Mouse (Mus musculus) frontal cortex, adult 2 months (tissue): ENCODE data around the gene Atxn1. TPM values are rescaled to one million over a fixed set of nuclear protein-coding genes. Genes with fewer than 3 reads are reported as not detected.

ENCODE experiments used
- DNase-seq, 2 experiments: peaks; one replicate each; pipeline ENCODE4 v3.0.0; 2022; ENCODE audit warnings: low spot score in 1 of 2; ENCODE audit errors: extremely low spot score in 1 of 2
- polyA plus RNA-seq: library from polyadenylated mRNA; depleted of rRNA; stranded (reverse); fragments of >200 nt; gene quantifications from 2 replicates; pipeline ENCODE4 v1.2.3, GENCODE M21; 2012

Gene Atxn1
- polyA plus RNA-seq, 1 experiment: 27.3 TPM

- peak; percentile 50 to 72 for DNase-seq
These were observed 219.9 kb downstream of the Atxn1 start for GRCm38 (mm10) chr13:45744803-45745432.

DNA sequence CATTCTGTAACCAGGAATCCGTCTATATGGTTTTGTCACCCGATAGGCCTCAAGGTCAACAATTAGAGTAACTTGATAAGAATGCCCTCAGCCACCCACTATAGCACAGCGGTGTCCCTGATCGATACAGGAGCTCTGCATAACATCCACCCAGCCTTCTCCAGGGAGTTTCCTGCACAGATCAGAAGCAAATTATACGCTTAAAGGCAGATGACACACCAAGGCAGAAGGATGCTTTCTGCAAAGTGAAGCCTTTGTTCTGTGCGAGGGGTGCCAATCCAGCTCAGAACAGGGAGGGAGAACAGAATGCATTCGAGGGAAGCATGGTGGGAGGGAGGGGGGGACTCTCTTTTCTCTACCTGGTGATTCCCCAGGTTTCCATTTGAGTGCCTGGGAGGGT lies 221.0 kb downstream of the Atxn1 start:
- no peak for DNase-seq

DNA sequence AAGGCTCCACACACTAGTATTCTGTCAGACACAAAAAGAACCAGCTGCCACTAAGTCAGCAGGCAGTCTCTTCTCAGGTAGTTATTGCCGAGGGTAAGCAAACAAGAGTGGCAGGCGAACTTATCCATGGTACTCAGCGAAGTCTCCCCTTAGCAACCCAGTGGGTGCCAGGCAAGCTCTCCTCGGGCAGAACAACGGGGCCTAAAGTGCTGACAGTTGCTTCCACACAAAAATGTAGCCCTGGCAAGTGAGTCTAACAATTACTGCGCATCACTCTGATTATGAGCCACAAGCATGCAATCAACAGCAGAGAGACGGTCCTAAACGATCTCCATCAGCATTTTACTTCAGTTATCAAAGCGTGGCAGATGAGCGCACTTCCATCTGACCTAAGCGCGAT lies 224.4 kb downstream of the Atxn1 start:
- DNase-seq: no peak

- DNase-seq: no peak
These were observed 228.6 kb downstream of the Atxn1 start for GRCm38 (mm10) chr13:45736241-45736640.

DNA sequence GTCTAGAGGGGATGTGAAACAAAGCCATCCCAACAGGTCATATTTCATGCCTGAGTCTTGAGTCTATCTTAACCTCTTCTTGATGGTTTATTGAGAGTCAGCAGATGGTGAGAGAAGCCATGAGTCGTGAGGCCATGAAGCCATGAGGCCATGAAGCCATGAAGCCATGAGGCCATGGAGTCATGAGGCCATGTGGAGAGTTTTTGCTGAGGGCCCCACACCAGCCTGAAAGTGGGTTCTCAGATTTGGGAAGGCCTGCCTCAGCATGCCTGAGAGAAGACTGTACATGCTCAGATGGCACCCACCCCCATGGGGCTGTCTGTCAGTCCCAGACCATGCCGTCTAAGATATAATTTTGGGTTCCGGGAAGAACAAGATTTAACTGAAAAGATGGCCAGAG lies 229.0 kb downstream of the Atxn1 start:
- no peak for DNase-seq

GRCm38 (mm10) chr13:45734531-45734930 lies 230.3 kb downstream of the Atxn1 start:
- no peak for DNase-seq

DNA sequence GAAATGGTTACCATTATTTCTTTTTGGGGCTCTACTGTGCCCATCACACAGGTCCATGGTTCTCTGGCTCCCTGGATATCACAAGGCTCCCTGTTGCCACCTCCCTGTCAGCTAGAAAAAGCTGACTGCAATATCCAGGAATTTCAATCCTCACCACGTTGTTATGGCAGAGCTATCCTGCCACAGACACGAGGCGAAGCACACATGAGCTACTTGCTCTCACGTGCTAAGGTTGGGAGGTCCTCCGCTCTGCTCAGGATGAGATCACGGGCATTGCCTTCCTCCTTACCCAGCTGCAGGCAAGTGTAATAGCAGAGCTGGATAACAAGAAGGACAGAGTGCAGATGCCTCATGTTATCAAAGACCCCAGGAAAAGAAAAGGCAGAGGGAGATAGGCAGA lies 232.2 kb downstream of the Atxn1 start:
- DNase-seq: no peak

DNA sequence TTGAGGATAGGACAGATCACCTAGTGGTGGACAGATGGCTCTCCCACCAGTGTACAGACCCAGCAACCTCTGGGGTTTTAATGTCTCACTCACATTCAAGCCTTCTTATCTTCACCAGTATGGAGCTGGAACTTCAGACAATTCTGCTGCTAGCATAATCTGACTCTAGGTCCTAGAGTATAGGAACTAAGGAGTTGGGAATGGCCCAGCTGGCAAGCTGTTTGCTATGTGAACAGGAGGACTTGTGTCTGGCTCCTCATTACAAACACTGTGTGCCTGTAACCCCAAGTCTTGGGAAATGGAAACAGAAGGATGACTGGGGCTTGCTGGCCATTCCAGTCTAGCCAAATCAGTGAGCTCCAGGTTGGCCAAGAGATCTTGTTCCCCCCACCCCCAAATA lies 237.9 kb downstream of the Atxn1 start:
- no peak for DNase-seq

DNA sequence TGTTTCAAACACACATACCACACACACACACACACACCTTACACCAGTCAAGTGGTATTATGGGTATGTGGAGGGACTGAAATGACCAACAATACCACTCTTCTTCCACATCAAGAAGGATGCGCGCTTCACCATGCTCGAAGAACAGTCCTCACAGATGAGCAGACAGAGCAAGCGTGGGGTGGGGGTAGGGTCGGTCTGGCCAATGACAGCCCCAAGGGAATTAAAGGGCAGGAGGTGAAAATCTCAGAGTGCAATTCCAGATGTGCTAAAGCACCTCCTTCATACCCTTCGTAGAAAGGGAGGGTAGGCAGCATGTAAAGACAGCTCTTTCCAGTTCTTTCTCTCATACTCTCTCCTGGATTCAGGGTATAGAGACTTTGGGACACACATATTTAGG lies 238.6 kb downstream of the Atxn1 start:
- DNase-seq: no peak

GRCm38 (mm10) chr13:45724507-45725259 lies 240.1 kb downstream of the Atxn1 start:
- DNase-seq: no peak

DNA sequence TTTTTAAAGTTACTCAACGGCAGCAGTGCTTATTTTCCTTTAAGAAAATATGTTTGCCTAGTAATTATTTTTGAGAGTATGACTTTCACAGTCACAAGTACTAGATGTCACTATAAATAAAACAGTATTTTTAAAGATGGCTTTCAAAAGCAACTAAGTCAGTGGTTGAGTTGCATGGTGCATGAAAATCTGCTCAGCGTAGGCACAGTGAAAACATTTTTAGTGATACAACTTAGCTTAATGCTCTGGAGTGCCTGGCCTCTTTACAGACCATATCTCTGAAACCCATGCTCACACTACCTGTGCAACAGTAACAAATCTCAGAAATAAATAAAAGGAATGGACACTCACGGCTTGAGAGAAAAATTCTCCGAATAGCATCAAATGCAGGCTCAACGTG lies 241.9 kb downstream of the Atxn1 start:
- peak in 1 of 2 experiments; percentile 35 for DNase-seq

DNA sequence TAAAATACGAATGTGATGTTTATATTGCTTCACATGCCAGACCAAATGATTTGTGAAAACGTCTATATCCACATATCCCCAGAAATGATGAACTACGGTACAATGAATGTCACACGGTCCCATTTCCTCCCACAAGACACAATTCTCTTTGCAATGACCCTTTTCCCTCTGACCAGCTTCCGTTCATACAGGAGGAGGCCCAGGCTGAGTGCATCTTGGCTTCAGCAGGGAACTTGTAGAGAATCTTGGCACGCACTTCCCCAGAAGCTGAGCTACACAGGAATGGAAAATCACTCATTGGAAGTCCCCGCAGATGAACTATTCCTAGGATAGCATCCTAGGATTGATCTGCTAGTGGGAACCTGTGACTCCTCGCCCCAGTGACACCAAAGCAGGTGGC lies 243.2 kb downstream of the Atxn1 start:
- peak in 1 of 2 experiments; percentile 55 for DNase-seq

DNA sequence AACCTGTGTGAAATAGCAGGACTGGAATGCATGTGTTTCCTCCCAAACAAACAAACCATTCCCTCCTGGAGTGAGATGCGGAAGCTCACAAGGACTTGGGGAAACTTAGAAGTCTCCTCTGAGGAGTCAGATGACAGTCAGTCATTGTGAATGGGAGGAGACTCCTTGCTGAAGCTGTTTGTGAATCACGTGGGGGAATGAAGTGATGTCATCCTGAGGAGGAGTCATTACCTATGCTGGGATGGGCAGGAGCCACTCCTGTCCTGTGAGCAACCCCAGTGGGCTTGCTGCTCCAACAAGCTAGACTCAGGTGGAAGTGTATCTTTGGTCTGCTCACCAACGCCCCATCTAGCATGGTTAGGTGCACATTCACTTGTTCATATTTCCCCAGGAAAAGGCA lies 246.0 kb downstream of the Atxn1 start:
- no peak for DNase-seq

GRCm38 (mm10) chr13:45715583-45716180 lies 249.1 kb downstream of the Atxn1 start:
- no peak for DNase-seq

- DNase-seq: no peak
These were observed 254.8 kb downstream of the Atxn1 start for GRCm38 (mm10) chr13:45710041-45710440.

GRCm38 (mm10) chr13:45709402-45709801 lies 255.4 kb downstream of the Atxn1 start:
- DNase-seq: peak in 1 of 2 experiments; percentile 70

DNA sequence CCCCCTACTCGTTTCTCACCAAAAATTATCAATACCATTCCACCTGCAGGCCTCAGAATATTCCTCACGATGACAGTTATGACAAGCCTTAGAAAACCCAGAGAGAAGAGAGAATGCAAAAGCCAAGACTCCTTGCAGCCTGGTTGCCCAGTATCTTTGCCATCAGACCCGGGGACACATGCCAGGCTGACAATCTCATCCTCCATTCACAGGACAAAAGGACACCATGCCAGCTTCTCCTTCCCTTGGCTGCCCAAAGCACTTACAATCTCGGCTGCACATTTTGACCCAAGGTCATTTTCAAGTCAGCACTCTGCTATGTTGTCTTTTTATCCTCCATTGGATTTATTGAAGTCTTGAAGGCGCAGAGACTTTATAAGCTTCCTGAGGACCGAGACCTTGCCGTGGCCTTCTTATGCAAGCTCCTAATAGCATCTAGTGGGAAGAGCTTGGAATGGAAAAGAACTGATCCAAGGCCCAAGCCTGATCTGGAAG lies 263.5 kb downstream of the Atxn1 start:
- no peak for DNase-seq

DNA sequence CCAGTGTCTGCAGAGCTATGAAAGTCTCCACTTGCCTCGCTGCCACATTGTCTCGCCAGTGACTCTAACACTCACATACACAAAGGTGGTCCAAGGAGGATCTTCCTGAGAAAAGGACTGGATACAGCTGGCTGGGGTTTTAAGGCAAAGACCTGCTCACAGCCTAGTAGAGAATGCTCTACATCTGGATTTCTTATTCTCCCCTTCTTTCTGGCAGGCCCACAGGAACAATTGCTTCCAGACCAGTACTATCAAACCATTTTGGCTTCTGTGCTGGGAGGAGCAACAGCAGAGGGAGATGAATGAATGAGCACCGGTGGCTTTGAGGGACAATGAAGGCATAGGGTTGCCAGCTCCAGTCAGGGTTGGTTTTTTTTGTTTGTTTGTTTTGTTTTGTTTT lies 265.8 kb downstream of the Atxn1 start:
- DNase-seq: no peak

GRCm38 (mm10) chr13:45696009-45696408 lies 268.8 kb downstream of the Atxn1 start:
- DNase-seq: no peak

DNA sequence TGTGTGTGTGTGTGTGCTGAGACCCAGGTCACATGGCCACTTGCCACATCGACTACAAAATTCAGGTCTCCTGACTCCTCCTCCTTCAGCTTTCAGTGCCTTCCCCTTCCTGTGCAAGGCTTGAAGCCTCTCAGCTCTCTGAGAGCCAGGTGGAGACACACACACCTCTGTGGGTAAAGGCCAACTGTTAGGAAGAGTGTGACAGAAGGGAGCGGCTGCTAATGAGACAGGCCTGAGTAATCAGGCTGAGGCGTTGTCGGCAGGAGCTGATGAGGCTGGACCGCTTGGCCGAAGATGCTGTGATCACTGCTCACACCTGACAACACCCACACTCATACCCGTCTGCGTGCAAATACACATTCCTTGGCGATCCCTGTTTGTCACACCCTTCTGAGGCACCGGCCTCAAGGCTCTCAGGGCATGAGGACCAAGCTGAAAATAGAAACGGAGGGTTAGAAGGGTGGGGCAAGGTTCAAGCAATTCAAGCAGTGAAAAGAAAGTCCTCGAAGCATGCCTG lies 269.8 kb downstream of the Atxn1 start:
- no peak for DNase-seq

- no peak for DNase-seq
These were observed 270.9 kb downstream of the Atxn1 start for GRCm38 (mm10) chr13:45693953-45694352.
